Mouse (Mus musculus): ENCODE data around the gene Tmem253. TPM values are rescaled to one million over a fixed set of nuclear protein-coding genes. Genes with fewer than 3 reads are reported as not detected.

Tmem253 gene
- polyA plus RNA-seq, 1 experiment from 2014 or later = 0.23 TPM

- peaks cover 27% of the 10 kb centered on the region for H3K36me3 ChIP-seq (replicated peaks; ENCODE audit: insufficient read depth, low read length)
- H3K27me3 ChIP-seq (ENCODE audit: insufficient read depth, low read length) = no peaks in the 10 kb centered on the region
- H3K4me3 ChIP-seq (ENCODE audit: low read depth, low read length) = no peak overlapping the region
- H3K27ac ChIP-seq (ENCODE audit: low read depth) = no peak overlapping the region
- no peak for TF ChIP-seq CTCF (IDR thresholded peaks at IDR 0.05; ENCODE audit: low read depth)
- TF ChIP-seq EP300 (IDR thresholded peaks at IDR 0.05; ENCODE audit: low read depth) = no peak
- WGBS (ENCODE audit: insufficient replicate concordance) = 47% methylated on average over 9 of the region's 9 CpGs
- DNase-seq = no peak
- no peaks in the 10 kb centered on the region for H3K9me3 ChIP-seq (ENCODE audit: low read length)
- H3K4me2 ChIP-seq (ENCODE audit: low read depth, low read length) = no peak overlapping the region
- peaks cover 14% of the 10 kb centered on the region for H3K4me1 ChIP-seq (ENCODE audit: insufficient read depth)
- no peak overlapping the region for H3K9ac ChIP-seq (replicated peaks)
- no peak for ATAC-seq
Measured at GRCm38 (mm10) chr14:52010446-52011111, 4.9 kb upstream of the Tmem253 start.

GRCm38 (mm10) chr14:52011683-52012082, 3.8 kb upstream of the Tmem253 start:
- Histone ChIP-seq H3K27ac (ENCODE audit: low read depth) (no peak overlapping the region), H3K9ac (replicated peaks) (no peak overlapping the region), H3K4me2 (ENCODE audit: low read depth, low read length) (no peak overlapping the region), H3K4me3 (ENCODE audit: low read depth, low read length) (no peak overlapping the region), H3K9me3 (ENCODE audit: low read length) (no peaks in the 10 kb centered on the region), H3K27me3 (ENCODE audit: insufficient read depth, low read length) (no peaks in the 10 kb centered on the region), H3K4me1 (ENCODE audit: insufficient read depth) (peaks cover 25% of the 10 kb centered on the region), H3K36me3 (replicated peaks; ENCODE audit: insufficient read depth, low read length) (peaks cover 18% of the 10 kb centered on the region)
- TF ChIP-seq EP300 (IDR thresholded peaks at IDR 0.05; ENCODE audit: low read depth) = no peak
- no peak for TF ChIP-seq CTCF (IDR thresholded peaks at IDR 0.05; ENCODE audit: low read depth)
- ATAC-seq (no peak), DNase-seq (no peak)
- 77% methylated on average over 1 of the region's 1 CpGs for WGBS (ENCODE audit: insufficient replicate concordance)

DNA sequence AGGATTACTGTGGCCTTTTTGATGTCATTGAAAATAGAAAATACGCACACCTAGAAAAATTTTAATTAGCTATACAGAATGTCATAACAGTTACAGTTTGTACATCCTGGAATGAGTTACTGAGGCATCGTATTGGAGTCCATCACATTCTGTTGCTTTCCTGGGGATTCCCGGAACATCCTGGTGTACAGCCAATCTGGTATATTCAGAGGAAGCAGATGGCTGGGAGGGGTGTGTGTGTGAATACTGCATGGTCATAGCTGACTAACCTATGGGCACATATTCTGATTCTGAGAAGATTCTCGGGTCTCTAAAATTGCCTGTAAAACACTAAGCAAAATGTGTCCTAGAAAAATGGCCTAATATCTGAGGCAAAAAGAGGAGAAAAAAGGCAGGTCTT, 3.4 kb upstream of the Tmem253 start:
- Histone ChIP-seq H3K36me3 (replicated peaks; ENCODE audit: insufficient read depth, low read length) (peaks cover 16% of the 10 kb centered on the region), H3K4me1 (ENCODE audit: insufficient read depth) (peaks cover 25% of the 10 kb centered on the region), H3K9ac (replicated peaks) (no peak overlapping the region), H3K4me3 (ENCODE audit: low read depth, low read length) (no peak overlapping the region), H3K27me3 (ENCODE audit: insufficient read depth, low read length) (no peaks in the 10 kb centered on the region), H3K4me2 (ENCODE audit: low read depth, low read length) (no peak overlapping the region), H3K27ac (ENCODE audit: low read depth) (no peak overlapping the region), H3K9me3 (ENCODE audit: low read length) (no peaks in the 10 kb centered on the region)
- DNase-seq = no peak
- no peak for ATAC-seq
- TF ChIP-seq EP300 (IDR thresholded peaks at IDR 0.05; ENCODE audit: low read depth) (no peak), CTCF (IDR thresholded peaks at IDR 0.05; ENCODE audit: low read depth) (no peak)
- WGBS (ENCODE audit: insufficient replicate concordance) = 78% methylated on average over 4 of the region's 4 CpGs

GRCm38 (mm10) chr14:52012553-52012952, 2.9 kb upstream of the Tmem253 start:
- Histone ChIP-seq H3K9me3 (ENCODE audit: low read length) (no peaks in the 10 kb centered on the region), H3K4me3 (ENCODE audit: low read depth, low read length) (no peak overlapping the region), H3K4me1 (ENCODE audit: insufficient read depth) (peaks cover 25% of the 10 kb centered on the region), H3K4me2 (ENCODE audit: low read depth, low read length) (no peak overlapping the region), H3K36me3 (replicated peaks; ENCODE audit: insufficient read depth, low read length) (peaks cover 13% of the 10 kb centered on the region; the same call in 1 of the 2 replicates), H3K9ac (replicated peaks) (no peak overlapping the region), H3K27ac (ENCODE audit: low read depth) (no peak overlapping the region), H3K27me3 (ENCODE audit: insufficient read depth, low read length) (no peaks in the 10 kb centered on the region)
- DNase-seq (no peak), ATAC-seq (no peak)
- WGBS (ENCODE audit: insufficient replicate concordance) = 90% methylated on average over 5 of the region's 5 CpGs
- no peak for TF ChIP-seq EP300 (IDR thresholded peaks at IDR 0.05; ENCODE audit: low read depth)
- TF ChIP-seq CTCF (IDR thresholded peaks at IDR 0.05; ENCODE audit: low read depth) = no peak

DNA sequence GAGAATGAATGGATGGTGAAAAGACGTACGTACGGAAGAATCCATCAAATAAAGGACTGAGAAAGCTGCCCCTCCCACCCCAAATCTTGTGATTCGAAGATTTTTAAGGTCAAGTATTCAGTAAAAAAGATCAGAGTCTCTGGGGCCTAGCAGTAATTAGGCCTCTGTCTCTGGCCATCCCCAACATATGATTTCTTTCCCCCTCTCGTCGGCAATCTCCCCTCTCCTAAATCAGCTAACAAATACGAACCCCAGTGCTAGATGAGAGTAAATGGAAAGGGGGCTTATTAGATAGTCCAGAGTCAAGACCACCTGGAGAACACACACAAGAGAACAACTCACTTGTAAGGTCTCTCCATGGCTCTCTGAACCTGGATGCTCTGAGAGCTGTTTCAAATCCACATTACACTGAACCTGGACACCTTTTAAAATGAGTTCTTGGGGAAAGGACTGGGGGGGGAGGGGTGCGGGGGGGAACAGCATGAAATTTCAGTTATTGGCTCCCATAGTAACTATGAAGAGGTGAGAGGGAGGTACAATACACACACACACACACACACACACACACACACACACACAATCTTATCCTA, 2.3 kb upstream of the Tmem253 start:
- Histone ChIP-seq H3K27me3 (ENCODE audit: insufficient read depth, low read length) (no peaks in the 10 kb centered on the region), H3K4me3 (ENCODE audit: low read depth, low read length) (no peak overlapping the region), H3K9ac (replicated peaks) (no peak overlapping the region), H3K27ac (ENCODE audit: low read depth) (0 out of 2 replicates have a peak overlapping the region, but pooled peaks have one; percentile 2), H3K4me2 (ENCODE audit: low read depth, low read length) (no peak overlapping the region), H3K9me3 (ENCODE audit: low read length) (no peaks in the 10 kb centered on the region), H3K36me3 (replicated peaks; ENCODE audit: insufficient read depth, low read length) (peaks cover 11% of the 10 kb centered on the region; the same call in 1 of the 2 replicates), H3K4me1 (ENCODE audit: insufficient read depth) (peaks cover 25% of the 10 kb centered on the region)
- 84% methylated on average over 8 of the region's 8 CpGs for WGBS (ENCODE audit: insufficient replicate concordance)
- ATAC-seq (no peak), DNase-seq (no peak)
- no peak for TF ChIP-seq CTCF (IDR thresholded peaks at IDR 0.05; ENCODE audit: low read depth)
- no peak for TF ChIP-seq EP300 (IDR thresholded peaks at IDR 0.05; ENCODE audit: low read depth)

DNA sequence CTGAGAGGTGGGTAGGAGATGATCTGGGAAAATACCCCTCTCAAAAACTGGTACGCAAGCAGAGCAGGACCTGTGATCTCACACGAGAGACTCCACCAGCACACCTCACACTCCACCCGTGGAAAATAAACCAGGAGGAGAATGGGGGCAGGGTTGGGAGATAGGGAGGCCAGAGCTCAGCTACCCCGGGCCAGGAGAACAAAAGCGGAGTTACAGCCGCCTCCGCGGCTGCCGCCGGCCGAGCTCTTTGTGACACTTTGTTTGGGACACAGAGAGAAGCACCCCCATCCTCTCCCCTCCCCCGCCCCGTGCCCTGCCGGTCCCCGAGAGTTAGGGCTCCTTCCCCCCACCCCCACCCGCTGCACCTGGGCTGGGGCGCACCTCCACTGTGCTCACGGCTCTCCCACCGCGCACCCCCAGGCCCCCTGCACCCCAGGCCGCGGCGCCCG, 1.7 kb upstream of the Tmem253 start:
- Histone ChIP-seq H3K4me3 (ENCODE audit: low read depth, low read length) (peak overlapping the region; percentile 73), H3K27ac (ENCODE audit: low read depth) (peak overlapping the region; percentile 80), H3K9ac (replicated peaks) (peak overlapping the region; percentile 74), H3K36me3 (replicated peaks; ENCODE audit: insufficient read depth, low read length) (0 out of 2 replicates have a peak, but pooled peaks cover 7% of the 10 kb centered on the region), H3K4me1 (ENCODE audit: insufficient read depth) (peaks cover 31% of the 10 kb centered on the region), H3K4me2 (ENCODE audit: low read depth, low read length) (peak overlapping the region; percentile 92), H3K27me3 (ENCODE audit: insufficient read depth, low read length) (no peaks in the 10 kb centered on the region), H3K9me3 (ENCODE audit: low read length) (no peaks in the 10 kb centered on the region)
- DNase-seq = peak; percentile 56
- no peak for TF ChIP-seq EP300 (IDR thresholded peaks at IDR 0.05; ENCODE audit: low read depth)
- no peak for TF ChIP-seq CTCF (IDR thresholded peaks at IDR 0.05; ENCODE audit: low read depth)
- peak; percentile 31 for ATAC-seq
- 6% methylated on average over 23 of the region's 24 CpGs for WGBS (ENCODE audit: insufficient replicate concordance)

All from liver, postnatal 0 days (tissue).